Mouse (Mus musculus): ENCODE data around the gene Tmem88. TPM values are rescaled to one million over a fixed set of nuclear protein-coding genes. Genes with fewer than 3 reads are reported as not detected.

The Tmem88 gene
- total and polyA plus RNA-seq, 3 experiments, result 20.4 to 61.4 (median 21.4) TPM

- Histone ChIP-seq H3K4me1 (ENCODE audit: control insufficient read depth, insufficient read depth, low read length) (peaks cover 2% of the 10 kb centered on the region), H3K4me3 (no peak overlapping the region), H3K36me3 (ENCODE audit: control insufficient read depth, insufficient read depth, low read length) (no peaks in the 10 kb centered on the region), H3K27me3 (ENCODE audit: control insufficient read depth, insufficient read depth, low read length) (no peaks in the 10 kb centered on the region), H3K27ac (no peak overlapping the region), H3K9ac (ENCODE audit: low read depth, low read length) (no peak overlapping the region), H3K79me2 (replicated peaks; ENCODE audit: control insufficient read depth, insufficient read depth, low read length) (no peaks in the 10 kb centered on the region)
- intact Hi-C loops (cut with DNase I), result loop anchor here (1.0 to 5.0 kb wide), 3 partner anchors 31 to 165 kb away; no protein-coding TSS in a partner anchor
- no peak for TF ChIP-seq POLR2A (IDR thresholded peaks at IDR 0.05; ENCODE audit: insufficient read depth, low read depth, low read length)
- peak; percentile 85; the same call in 1 of the 2 replicates for TF ChIP-seq EP300 (IDR thresholded peaks at IDR 0.05; ENCODE audit: insufficient read depth, low read depth, low read length)
- TF ChIP-seq CTCF (IDR thresholded peaks at IDR 0.05), result peak; percentile 78
- WGBS, result 31% methylated on average over 11 of the region's 11 CpGs
- DNase-seq, result peak; percentile 59 to 74
Observed at GRCm38 (mm10) chr11:69431829-69432639, 34.0 kb upstream of the Tmem88 start.

GRCm38 (mm10) chr11:69430631-69431030, 32.6 kb upstream of the Tmem88 start:
- intact Hi-C loops (cut with DNase I), result loop anchor here (5.0 kb wide), 1 partner anchor 163 kb away; no protein-coding TSS in a partner anchor
- Histone ChIP-seq H3K36me3 (ENCODE audit: control insufficient read depth, insufficient read depth, low read length) (no peaks in the 10 kb centered on the region), H3K4me1 (ENCODE audit: control insufficient read depth, insufficient read depth, low read length) (peaks cover 2% of the 10 kb centered on the region), H3K27ac (no peak overlapping the region), H3K4me3 (no peak overlapping the region), H3K27me3 (ENCODE audit: control insufficient read depth, insufficient read depth, low read length) (no peaks in the 10 kb centered on the region), H3K9ac (ENCODE audit: low read depth, low read length) (no peak overlapping the region), H3K79me2 (replicated peaks; ENCODE audit: control insufficient read depth, insufficient read depth, low read length) (no peaks in the 10 kb centered on the region)
- TF ChIP-seq EP300 (IDR thresholded peaks at IDR 0.05; ENCODE audit: insufficient read depth, low read depth, low read length) (no peak), CTCF (IDR thresholded peaks at IDR 0.05) (no peak), POLR2A (IDR thresholded peaks at IDR 0.05; ENCODE audit: insufficient read depth, low read depth, low read length) (no peak)
- 93% methylated on average over 15 of the region's 15 CpGs for WGBS
- DNase-seq, result no peak

GRCm38 (mm10) chr11:69429313-69429712, 31.3 kb upstream of the Tmem88 start:
- Histone ChIP-seq H3K36me3 (ENCODE audit: control insufficient read depth, insufficient read depth, low read length) (no peaks in the 10 kb centered on the region), H3K4me3 (no peak overlapping the region), H3K4me1 (ENCODE audit: control insufficient read depth, insufficient read depth, low read length) (peaks cover 2% of the 10 kb centered on the region), H3K27ac (no peak overlapping the region), H3K79me2 (replicated peaks; ENCODE audit: control insufficient read depth, insufficient read depth, low read length) (no peaks in the 10 kb centered on the region), H3K9ac (ENCODE audit: low read depth, low read length) (no peak overlapping the region), H3K27me3 (ENCODE audit: control insufficient read depth, insufficient read depth, low read length) (no peaks in the 10 kb centered on the region)
- intact Hi-C loops (cut with DNase I), result no loop called here
- WGBS, result 27% methylated on average over 2 of the region's 2 CpGs
- peak in 1 of 2 experiments; percentile 53 for DNase-seq
- no peak for TF ChIP-seq EP300 (IDR thresholded peaks at IDR 0.05; ENCODE audit: insufficient read depth, low read depth, low read length)
- no peak for TF ChIP-seq CTCF (IDR thresholded peaks at IDR 0.05)
- no peak for TF ChIP-seq POLR2A (IDR thresholded peaks at IDR 0.05; ENCODE audit: insufficient read depth, low read depth, low read length)

- H3K79me2 ChIP-seq (replicated peaks; ENCODE audit: control insufficient read depth, insufficient read depth, low read length), result no peaks in the 10 kb centered on the region
- H3K27ac ChIP-seq, result no peak overlapping the region
- H3K4me3 ChIP-seq, result no peak overlapping the region
- intact Hi-C loops (cut with DNase I), result no loop called here
- no peaks in the 10 kb centered on the region for H3K36me3 ChIP-seq (ENCODE audit: control insufficient read depth, insufficient read depth, low read length)
- TF ChIP-seq EP300 (IDR thresholded peaks at IDR 0.05; ENCODE audit: insufficient read depth, low read depth, low read length), result no peak
- TF ChIP-seq POLR2A (IDR thresholded peaks at IDR 0.05; ENCODE audit: insufficient read depth, low read depth, low read length), result no peak
- no peak for TF ChIP-seq CTCF (IDR thresholded peaks at IDR 0.05)
- DNase-seq, result peak in 1 of 2 experiments; percentile 55
- H3K9ac ChIP-seq (ENCODE audit: low read depth, low read length), result no peak overlapping the region
- 32% methylated on average over 4 of the region's 4 CpGs for WGBS
- H3K4me1 ChIP-seq (ENCODE audit: control insufficient read depth, insufficient read depth, low read length), result peaks cover 2% of the 10 kb centered on the region
- no peaks in the 10 kb centered on the region for H3K27me3 ChIP-seq (ENCODE audit: control insufficient read depth, insufficient read depth, low read length)
Observed at GRCm38 (mm10) chr11:69428751-69429150, 30.7 kb upstream of the Tmem88 start.

- Histone ChIP-seq H3K27ac (no peak overlapping the region), H3K4me1 (ENCODE audit: control insufficient read depth, insufficient read depth, low read length) (no peaks in the 10 kb centered on the region), H3K27me3 (ENCODE audit: control insufficient read depth, insufficient read depth, low read length) (no peaks in the 10 kb centered on the region), H3K9ac (ENCODE audit: low read depth, low read length) (no peak overlapping the region), H3K79me2 (replicated peaks; ENCODE audit: control insufficient read depth, insufficient read depth, low read length) (no peaks in the 10 kb centered on the region), H3K4me3 (no peak overlapping the region), H3K36me3 (ENCODE audit: control insufficient read depth, insufficient read depth, low read length) (no peaks in the 10 kb centered on the region)
- no peak for DNase-seq
- intact Hi-C loops (cut with DNase I), result no loop called here
- whole genome bisulfite sequencing, result 86% methylated on average over 2 of the region's 2 CpGs
- TF ChIP-seq POLR2A (IDR thresholded peaks at IDR 0.05; ENCODE audit: insufficient read depth, low read depth, low read length) (no peak), CTCF (IDR thresholded peaks at IDR 0.05) (no peak), EP300 (IDR thresholded peaks at IDR 0.05; ENCODE audit: insufficient read depth, low read depth, low read length) (no peak)
Observed at GRCm38 (mm10) chr11:69426246-69426645, 28.2 kb upstream of the Tmem88 start.

GRCm38 (mm10) chr11:69423885-69424284, 25.9 kb upstream of the Tmem88 start:
- 61% methylated on average over 6 of the region's 6 CpGs for WGBS
- no peaks in the 10 kb centered on the region for H3K36me3 ChIP-seq (ENCODE audit: control insufficient read depth, insufficient read depth, low read length)
- no peaks in the 10 kb centered on the region for H3K27me3 ChIP-seq (ENCODE audit: control insufficient read depth, insufficient read depth, low read length)
- intact Hi-C loops (cut with DNase I), result no loop called here
- DNase-seq, result no peak
- TF ChIP-seq POLR2A (IDR thresholded peaks at IDR 0.05; ENCODE audit: insufficient read depth, low read depth, low read length), result no peak
- TF ChIP-seq CTCF (IDR thresholded peaks at IDR 0.05), result no peak
- TF ChIP-seq EP300 (IDR thresholded peaks at IDR 0.05; ENCODE audit: insufficient read depth, low read depth, low read length), result no peak
- H3K27ac ChIP-seq, result no peak overlapping the region
- no peak overlapping the region for H3K4me3 ChIP-seq
- H3K79me2 ChIP-seq (replicated peaks; ENCODE audit: control insufficient read depth, insufficient read depth, low read length), result no peaks in the 10 kb centered on the region
- H3K4me1 ChIP-seq (ENCODE audit: control insufficient read depth, insufficient read depth, low read length), result peaks cover 2% of the 10 kb centered on the region
- H3K9ac ChIP-seq (ENCODE audit: low read depth, low read length), result no peak overlapping the region
